Mouse (Mus musculus): ENCODE results near the gene Sgf29. TPM values are rescaled to one million over a fixed set of nuclear protein-coding genes. Genes with fewer than 3 reads are reported as not detected.

Sgf29 gene
- polyA plus RNA-seq, 1 experiment from 2014 or later = 61.5 TPM

- Histone ChIP-seq H3K9me3 (ENCODE audit: control insufficient read depth, low read length) (no peaks in the 10 kb centered on the region), H3K9ac (replicated peaks; ENCODE audit: low read depth, low read length) (no peak overlapping the region), H3K4me1 (ENCODE audit: control insufficient read depth, insufficient read depth, low read length) (peaks cover 4% of the 10 kb centered on the region; the same call in 1 of the 2 replicates), H3K36me3 (ENCODE audit: control insufficient read depth, insufficient read depth, low read length) (no peaks in the 10 kb centered on the region), H3K27ac (ENCODE audit: low read depth, low read length) (no peak overlapping the region), H3K27me3 (ENCODE audit: control insufficient read depth, insufficient read depth, low read length) (no peaks in the 10 kb centered on the region), H3K4me3 (ENCODE audit: low read depth, low read length) (no peak overlapping the region), H3K4me2 (ENCODE audit: low read depth, low read length) (no peak overlapping the region)
- ATAC-seq (ENCODE audit: low read depth) = no peak
- 92% methylated on average over 3 of the region's 3 CpGs for WGBS
Observed at GRCm38 (mm10) chr7:126689021-126689420, 39.9 kb downstream of the Sgf29 start.

- WGBS = 84% methylated on average over 3 of the region's 3 CpGs
Observed at GRCm38 (mm10) chr7:126690737-126691136, 41.6 kb downstream of the Sgf29 start.

GRCm38 (mm10) chr7:126691676-126692075, 42.6 kb downstream of the Sgf29 start:
- H3K9me3 ChIP-seq (ENCODE audit: control insufficient read depth, low read length) = no peaks in the 10 kb centered on the region
- peaks cover 6% of the 10 kb centered on the region for H3K4me1 ChIP-seq (ENCODE audit: control insufficient read depth, insufficient read depth, low read length)
- no peak overlapping the region for H3K4me3 ChIP-seq (ENCODE audit: low read depth, low read length)
- no peak overlapping the region for H3K9ac ChIP-seq (replicated peaks; ENCODE audit: low read depth, low read length)
- no peaks in the 10 kb centered on the region for H3K36me3 ChIP-seq (ENCODE audit: control insufficient read depth, insufficient read depth, low read length)
- H3K4me2 ChIP-seq (ENCODE audit: low read depth, low read length) = no peak overlapping the region
- ATAC-seq (ENCODE audit: low read depth) = no peak
- H3K27me3 ChIP-seq (ENCODE audit: control insufficient read depth, insufficient read depth, low read length) = no peaks in the 10 kb centered on the region
- WGBS = 68% methylated on average over 3 of the region's 5 CpGs
- no peak overlapping the region for H3K27ac ChIP-seq (ENCODE audit: low read depth, low read length)

More at GRCm38 (mm10) chr7:126690737-126691136, 41.6 kb downstream of the Sgf29 start:
- no peak overlapping the region for H3K27ac ChIP-seq (ENCODE audit: low read depth, low read length)
- no peak overlapping the region for H3K9ac ChIP-seq (replicated peaks; ENCODE audit: low read depth, low read length)
- H3K4me1 ChIP-seq (ENCODE audit: control insufficient read depth, insufficient read depth, low read length) = peaks cover 4% of the 10 kb centered on the region; the same call in 1 of the 2 replicates
- H3K27me3 ChIP-seq (ENCODE audit: control insufficient read depth, insufficient read depth, low read length) = no peaks in the 10 kb centered on the region
- ATAC-seq (ENCODE audit: low read depth) = no peak
- H3K9me3 ChIP-seq (ENCODE audit: control insufficient read depth, low read length) = no peaks in the 10 kb centered on the region
- no peak overlapping the region for H3K4me2 ChIP-seq (ENCODE audit: low read depth, low read length)
- H3K4me3 ChIP-seq (ENCODE audit: low read depth, low read length) = no peak overlapping the region
- no peaks in the 10 kb centered on the region for H3K36me3 ChIP-seq (ENCODE audit: control insufficient read depth, insufficient read depth, low read length)

DNA sequence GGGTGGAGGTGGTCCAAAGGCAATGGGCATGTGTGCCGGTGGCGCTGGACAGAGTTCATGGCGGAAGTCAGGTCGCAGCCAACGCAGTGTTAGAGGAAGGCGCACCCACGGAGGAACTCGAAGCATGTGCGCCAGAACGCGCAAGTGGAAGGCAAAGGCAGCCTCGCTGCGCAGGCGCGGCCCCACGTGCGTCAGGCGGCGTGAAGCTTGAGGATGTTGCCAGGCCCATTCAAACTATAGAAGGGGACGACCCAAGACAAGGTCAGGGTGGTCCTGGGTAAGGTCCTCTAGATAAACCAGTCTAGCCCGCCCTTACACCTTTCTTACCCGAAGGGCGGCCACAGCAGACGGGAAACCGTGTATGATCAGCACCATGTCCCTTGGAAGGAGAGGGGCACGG, 43.3 kb downstream of the Sgf29 start:
- Histone ChIP-seq H3K27ac (ENCODE audit: low read depth, low read length) (no peak overlapping the region), H3K36me3 (ENCODE audit: control insufficient read depth, insufficient read depth, low read length) (no peaks in the 10 kb centered on the region), H3K4me3 (ENCODE audit: low read depth, low read length) (no peak overlapping the region), H3K9ac (replicated peaks; ENCODE audit: low read depth, low read length) (no peak overlapping the region), H3K4me1 (ENCODE audit: control insufficient read depth, insufficient read depth, low read length) (peaks cover 14% of the 10 kb centered on the region), H3K9me3 (ENCODE audit: control insufficient read depth, low read length) (no peaks in the 10 kb centered on the region), H3K4me2 (ENCODE audit: low read depth, low read length) (no peak overlapping the region), H3K27me3 (ENCODE audit: control insufficient read depth, insufficient read depth, low read length) (no peaks in the 10 kb centered on the region)
- WGBS = 97% methylated on average over 26 of the region's 26 CpGs
- ATAC-seq (ENCODE audit: low read depth) = no peak

DNA sequence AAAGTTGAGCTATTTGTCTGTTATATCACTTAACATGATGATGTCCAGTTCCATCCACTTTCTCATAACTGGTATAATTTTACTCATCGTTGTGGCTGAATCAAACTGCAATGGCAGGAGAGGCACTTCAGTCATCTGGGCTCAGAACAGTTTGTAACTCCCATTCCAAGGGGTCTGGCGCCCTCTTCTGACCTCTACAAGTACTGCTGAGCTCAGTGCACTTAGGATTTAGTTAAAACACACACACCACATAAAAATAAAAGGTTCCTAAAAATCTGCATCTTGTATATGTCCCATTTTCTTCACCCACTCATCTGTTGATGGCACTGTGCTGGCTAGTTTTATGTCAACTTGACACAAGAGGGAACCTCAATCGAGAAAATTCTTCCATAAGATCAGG, 44.1 kb downstream of the Sgf29 start:
- Histone ChIP-seq H3K4me2 (ENCODE audit: low read depth, low read length) (no peak overlapping the region), H3K4me3 (ENCODE audit: low read depth, low read length) (no peak overlapping the region)
- WGBS = 38% methylated on average over 3 of the region's 3 CpGs

GRCm38 (mm10) chr7:126693781-126694180, 44.7 kb downstream of the Sgf29 start:
- 89% methylated on average over 7 of the region's 7 CpGs for WGBS
- H3K4me2 ChIP-seq (ENCODE audit: low read depth, low read length) = peak overlapping the region; percentile 6; the same call in 1 of the 2 replicates
- no peaks in the 10 kb centered on the region for H3K36me3 ChIP-seq (ENCODE audit: control insufficient read depth, insufficient read depth, low read length)
- no peak overlapping the region for H3K27ac ChIP-seq (ENCODE audit: low read depth, low read length)
- no peaks in the 10 kb centered on the region for H3K9me3 ChIP-seq (ENCODE audit: control insufficient read depth, low read length)
- peaks cover 14% of the 10 kb centered on the region for H3K4me1 ChIP-seq (ENCODE audit: control insufficient read depth, insufficient read depth, low read length)
- ATAC-seq (ENCODE audit: low read depth) = no peak
- H3K27me3 ChIP-seq (ENCODE audit: control insufficient read depth, insufficient read depth, low read length) = no peaks in the 10 kb centered on the region
- H3K4me3 ChIP-seq (ENCODE audit: low read depth, low read length) = no peak overlapping the region
- no peak overlapping the region for H3K9ac ChIP-seq (replicated peaks; ENCODE audit: low read depth, low read length)

More for the DNA sequence above, 44.1 kb downstream of the Sgf29 start:
- Histone ChIP-seq H3K36me3 (ENCODE audit: control insufficient read depth, insufficient read depth, low read length) (no peaks in the 10 kb centered on the region), H3K27ac (ENCODE audit: low read depth, low read length) (no peak overlapping the region), H3K9ac (replicated peaks; ENCODE audit: low read depth, low read length) (no peak overlapping the region), H3K27me3 (ENCODE audit: control insufficient read depth, insufficient read depth, low read length) (no peaks in the 10 kb centered on the region), H3K9me3 (ENCODE audit: control insufficient read depth, low read length) (no peaks in the 10 kb centered on the region), H3K4me1 (ENCODE audit: control insufficient read depth, insufficient read depth, low read length) (peaks cover 14% of the 10 kb centered on the region)
- ATAC-seq (ENCODE audit: low read depth) = no peak

DNA sequence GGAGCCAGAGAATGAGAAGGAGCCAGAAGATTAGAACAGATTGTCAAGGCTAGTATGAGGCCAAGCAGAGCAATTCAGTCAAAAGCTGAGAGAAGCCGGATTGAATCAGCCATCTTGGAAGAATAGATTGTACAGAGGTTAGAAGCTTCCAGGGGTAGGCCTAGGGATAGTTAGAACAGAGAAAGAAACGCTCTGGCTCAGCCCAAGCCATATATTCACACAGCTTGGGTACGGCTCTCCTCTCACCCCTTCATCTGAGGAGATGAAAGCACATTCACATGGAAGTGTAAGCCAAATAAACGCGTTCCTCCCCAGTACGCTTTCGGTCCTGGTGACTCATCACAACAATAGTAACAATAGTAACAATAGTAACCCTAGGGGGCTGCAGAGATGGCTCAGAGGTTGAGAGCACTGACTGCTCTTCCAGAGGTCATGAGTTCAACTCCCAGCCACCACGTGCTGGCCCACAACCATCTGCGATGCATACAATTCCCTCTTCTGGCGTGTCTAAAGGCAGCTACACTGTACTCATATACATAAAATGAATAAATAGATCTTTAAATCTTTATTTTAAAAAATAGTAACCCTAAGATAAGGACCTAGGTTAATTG, 45.4 kb downstream of the Sgf29 start:
- H3K4me3 ChIP-seq (ENCODE audit: low read depth, low read length) = peak overlapping the region; percentile 71
- 14% methylated on average over 10 of the region's 10 CpGs for WGBS
- H3K9me3 ChIP-seq (ENCODE audit: control insufficient read depth, low read length) = no peaks in the 10 kb centered on the region
- peaks cover 14% of the 10 kb centered on the region for H3K4me1 ChIP-seq (ENCODE audit: control insufficient read depth, insufficient read depth, low read length)
- peak overlapping the region; percentile 71; the same call in 1 of the 2 replicates for H3K9ac ChIP-seq (replicated peaks; ENCODE audit: low read depth, low read length)
- peak overlapping the region; percentile 48 for H3K4me2 ChIP-seq (ENCODE audit: low read depth, low read length)
- no peak overlapping the region for H3K27ac ChIP-seq (ENCODE audit: low read depth, low read length)
- no peak for ATAC-seq (ENCODE audit: low read depth)
- no peaks in the 10 kb centered on the region for H3K27me3 ChIP-seq (ENCODE audit: control insufficient read depth, insufficient read depth, low read length)
- no peaks in the 10 kb centered on the region for H3K36me3 ChIP-seq (ENCODE audit: control insufficient read depth, insufficient read depth, low read length)

GRCm38 (mm10) chr7:126695210-126695611, 46.1 kb downstream of the Sgf29 start, which contains the start of gene Bola2:
Gene Bola2, plus strand, starts transcription at chr7:126695401.
- H3K4me3 ChIP-seq (ENCODE audit: low read depth, low read length) = peak within 1 kb of the TSS; percentile 71
- peaks cover 14% of the 10 kb centered on the region for H3K4me1 ChIP-seq (ENCODE audit: control insufficient read depth, insufficient read depth, low read length)
- no peaks in the 10 kb centered on the region for H3K36me3 ChIP-seq (ENCODE audit: control insufficient read depth, insufficient read depth, low read length)
- peak within 1 kb of the TSS; percentile 93 for H3K4me2 ChIP-seq (ENCODE audit: low read depth, low read length)
- no peaks in the 10 kb centered on the region for H3K27me3 ChIP-seq (ENCODE audit: control insufficient read depth, insufficient read depth, low read length)
- peak within 1 kb of the TSS; percentile 84 for H3K27ac ChIP-seq (ENCODE audit: low read depth, low read length)
- H3K9me3 ChIP-seq (ENCODE audit: control insufficient read depth, low read length) = no peaks in the 10 kb centered on the region
- WGBS = under 1% methylated on average over 31 of the region's 31 CpGs
- ATAC-seq (ENCODE audit: low read depth) = peak; percentile 28
- peak within 1 kb of the TSS; percentile 71 for H3K9ac ChIP-seq (replicated peaks; ENCODE audit: low read depth, low read length)

- Histone ChIP-seq H3K4me1 (ENCODE audit: control insufficient read depth, insufficient read depth, low read length) (peaks cover 14% of the 10 kb centered on the region), H3K27me3 (ENCODE audit: control insufficient read depth, insufficient read depth, low read length) (no peaks in the 10 kb centered on the region), H3K9ac (replicated peaks; ENCODE audit: low read depth, low read length) (peak within 1 kb of the TSS; percentile 71), H3K27ac (ENCODE audit: low read depth, low read length) (peak within 1 kb of the TSS; percentile 84), H3K4me2 (ENCODE audit: low read depth, low read length) (peak within 1 kb of the TSS; percentile 93), H3K36me3 (ENCODE audit: control insufficient read depth, insufficient read depth, low read length) (peaks cover 4% of the 10 kb centered on the region), H3K9me3 (ENCODE audit: control insufficient read depth, low read length) (no peaks in the 10 kb centered on the region), H3K4me3 (ENCODE audit: low read depth, low read length) (peak within 1 kb of the TSS; percentile 71)
- peak; percentile 98 for ATAC-seq (ENCODE audit: low read depth)
- under 1% methylated on average over 40 of the region's 40 CpGs for WGBS
Observed at GRCm38 (mm10) chr7:126695631-126696207, 46.6 kb downstream of the Sgf29 start, which contains the start of gene Slx1b. Gene Slx1b, minus strand, starts transcription at chr7:126695784.

All from neural tube, embryonic 14.5 days (tissue).